Mouse (Mus musculus): ENCODE measurements around the gene Zfp965. TPM values are rescaled to one million over a fixed set of nuclear protein-coding genes. Genes with fewer than 3 reads are reported as not detected.
"Not testable (repeated sequence)": the region's sequence is repeated elsewhere in the genome, so short reads cannot be mapped to it uniquely, and the experiment has no call there.

Zfp965 gene
- 1.1 and 1.3 TPM in 2 replicates for polyA plus RNA-seq (2012)

GRCm38 (mm10) chr2:175469685-175470084, at the start of gene Zfp965:
Gene Zfp965, plus strand, starts transcription at chr2:175469985.
- not testable (repeated sequence) for TF ChIP-seq GATA1 (IDR thresholded peaks at IDR 0.05; ENCODE audit: low read length)

GRCm38 (mm10) chr2:175435707-175436106, 34.1 kb upstream of the Zfp965 start, which contains the start of gene Gm4724:
Gene Gm4724, minus strand, starts transcription at chr2:175435807.
- TF ChIP-seq GATA1 (IDR thresholded peaks at IDR 0.05; ENCODE audit: low read length) = not testable (repeated sequence)

Other genes with a start within 250 kb of the Zfp965 start
- gene Gm14440, start 194.9 kb upstream of the Zfp965 start, polyA plus RNA-seq (2012) = 0.08 and 0.15 TPM in 2 replicates
- 0.24 and 0.46 TPM in 2 replicates for gene Gm4631, start 131.8 kb upstream of the Zfp965 start, polyA plus RNA-seq (2012)
- gene Zfp968, start 97.5 kb upstream of the Zfp965 start, polyA plus RNA-seq (2012) = 0.33 TPM in 2 replicates
- 0.08 TPM in 1 of 2 replicates, not detected in the other for gene Gm4724, start 34.2 kb upstream of the Zfp965 start, polyA plus RNA-seq (2012)
- gene Gm11007, start 174.0 kb downstream of the Zfp965 start, polyA plus RNA-seq (2012) = not detected in 2 replicates
- gene Zfp969, start 233.7 kb downstream of the Zfp965 start, polyA plus RNA-seq (2012) = 0.28 and 0.29 TPM in 2 replicates

All from G1E-ER4 (cell line).